In genomic region chr6:48396008-48396595, GRCm38 (mm10) we compare ENCODE assay signal across 8 mouse cellular contexts. TPM values are rescaled to one million over a fixed set of nuclear protein-coding genes. Genes with fewer than 3 reads are reported as not detected.
DNase-seq lines count a peak whose midpoint lies in the region; ATAC-seq and TF ChIP-seq lines count a peak whose summit lies in the region.

No protein-coding gene starts in this region.

- WGBS in embryonic facial prominence, embryonic 13.5 days = 28% methylated on average over 15 of the region's 15 CpGs
- 25% methylated on average over 15 of the region's 15 CpGs for WGBS in intestine, postnatal 0 days
- 33% methylated on average over 15 of the region's 15 CpGs for WGBS in neural tube, embryonic 15.5 days

- peak overlapping the region; percentile 72 for H3K4me3 ChIP-seq in erythroblast, embryonic 14.5 days (replicated peaks)
- H3K4me3 ChIP-seq in embryonic facial prominence, embryonic 13.5 days = peak overlapping the region; percentile 84
- peak overlapping the region; percentile 79 for H3K4me3 ChIP-seq in intestine, postnatal 0 days (ENCODE audit: low read depth, low read length)
- H3K4me3 ChIP-seq in neural tube, embryonic 15.5 days (replicated peaks) = peak overlapping the region; percentile 80

- peak overlapping the region; percentile 76 for H3K27ac ChIP-seq in embryonic facial prominence, embryonic 13.5 days
- H3K27ac ChIP-seq in intestine, postnatal 0 days (ENCODE audit: low read depth, low read length) = peak overlapping the region; percentile 83
- peak overlapping the region; percentile 87 for H3K27ac ChIP-seq in neural tube, embryonic 15.5 days (replicated peaks)

- peak overlapping the region; percentile 92 for H3K9ac ChIP-seq in embryonic facial prominence, embryonic 13.5 days
- peak overlapping the region; percentile 92 for H3K9ac ChIP-seq in intestine, postnatal 0 days (ENCODE audit: low read depth, low read length)
- H3K9ac ChIP-seq in neural tube, embryonic 15.5 days (replicated peaks) = peak overlapping the region; percentile 85

- peak; percentile 58 for DNase-seq in A20 (ENCODE audit: low read depth, low spot score)
- DNase-seq in gastrocnemius, postnatal 10 days = no peak
- DNase-seq in adrenal gland, postnatal 25 days = no peak

- ATAC-seq in erythroblast, adult 5-6 weeks (replicated peaks; ENCODE audit: low FRiP score, poor library complexity, severe bottlenecking) = no peak
- no peak for ATAC-seq in embryonic facial prominence, embryonic 13.5 days (ENCODE audit: insufficient number of reproducible peaks, insufficient read depth, low FRiP score, low TSS enrichment, low read depth)
- no peak for ATAC-seq in intestine, postnatal 0 days
- ATAC-seq in neural tube, embryonic 15.5 days (ENCODE audit: low FRiP score) = no peak

- no peaks in the 10 kb centered on the region for H3K27me3 ChIP-seq in erythroblast, embryonic 14.5 days (ENCODE audit: control insufficient read depth)
- H3K27me3 ChIP-seq in embryonic facial prominence, embryonic 13.5 days = no peaks in the 10 kb centered on the region
- H3K27me3 ChIP-seq in intestine, postnatal 0 days (replicated peaks; ENCODE audit: control insufficient read depth, insufficient read depth, low read length) = no peaks in the 10 kb centered on the region
- no peaks in the 10 kb centered on the region; the same call in 1 of the 2 replicates for H3K27me3 ChIP-seq in neural tube, embryonic 15.5 days (replicated peaks)

- peak overlapping the region; percentile 79 for H3K4me2 ChIP-seq in embryonic facial prominence, embryonic 13.5 days
- H3K4me2 ChIP-seq in intestine, postnatal 0 days (replicated peaks; ENCODE audit: low read depth) = peak overlapping the region; percentile 90
- H3K4me2 ChIP-seq in neural tube, embryonic 15.5 days = peak overlapping the region; percentile 65

- H3K36me3 ChIP-seq in erythroblast, embryonic 14.5 days (ENCODE audit: control insufficient read depth) = no peaks in the 10 kb centered on the region
- H3K36me3 ChIP-seq in embryonic facial prominence, embryonic 13.5 days = no peaks in the 10 kb centered on the region
- H3K36me3 ChIP-seq in intestine, postnatal 0 days (ENCODE audit: control insufficient read depth, insufficient read depth) = no peaks in the 10 kb centered on the region
- H3K36me3 ChIP-seq in neural tube, embryonic 15.5 days = no peaks in the 10 kb centered on the region

- TF ChIP-seq CTCF in intestine, postnatal 0 days (IDR thresholded peaks at IDR 0.05; ENCODE audit: low read depth) = no peak

- no peaks in the 10 kb centered on the region for H3K9me3 ChIP-seq in erythroblast, embryonic 14.5 days (ENCODE audit: control insufficient read depth, low read length)
- H3K9me3 ChIP-seq in embryonic facial prominence, embryonic 13.5 days = no peaks in the 10 kb centered on the region
- H3K9me3 ChIP-seq in intestine, postnatal 0 days (ENCODE audit: control insufficient read depth) = no peaks in the 10 kb centered on the region
- H3K9me3 ChIP-seq in neural tube, embryonic 15.5 days (replicated peaks) = no peaks in the 10 kb centered on the region

- H3K4me1 ChIP-seq in erythroblast, embryonic 14.5 days (ENCODE audit: control insufficient read depth) = peaks cover 10% of the 10 kb centered on the region
- peaks cover 22% of the 10 kb centered on the region for H3K4me1 ChIP-seq in embryonic facial prominence, embryonic 13.5 days
- peaks cover 6% of the 10 kb centered on the region for H3K4me1 ChIP-seq in intestine, postnatal 0 days (replicated peaks; ENCODE audit: control insufficient read depth, insufficient read depth, low read length)
- peaks cover 40% of the 10 kb centered on the region for H3K4me1 ChIP-seq in neural tube, embryonic 15.5 days

RNA-seq across cellular contexts. Expression of gene Krba1, which starts 0.7 kb away (rescaled TPM):
- 0.06 and 0.11 TPM in 2 replicates for polyA plus RNA-seq in erythroblast, embryonic 14.5 days (2012)
- 0.84 TPM in 1 of 2 replicates, not detected in the other for total RNA-seq in erythroblast, adult 5-6 weeks (2015; ENCODE audit: low replicate concordance)
- total RNA-seq in erythroblast, adult 5-6 weeks (2017; ENCODE audit: low replicate concordance) = 0.43 and 0.70 TPM in 2 replicates
- 25.8 and 28.0 TPM in 2 replicates for polyA plus RNA-seq in embryonic facial prominence, embryonic 13.5 days (2015; fragmentation: Nextera tagmentation; extraction: Ambion mirVana)
- 20.0 and 20.1 TPM in 2 replicates for polyA plus RNA-seq in intestine, postnatal 0 days (2015; fragmentation: Nextera tagmentation; extraction: Ambion mirVana)
- 23.5 and 25.0 TPM in 2 replicates for polyA plus RNA-seq in neural tube, embryonic 15.5 days (2015; fragmentation: Nextera tagmentation; extraction: Ambion mirVana)
- total RNA-seq in gastrocnemius, postnatal 10 days (2021) = 10 to 100 TPM; 12.3 to 16.1 TPM
- total RNA-seq in adrenal gland, postnatal 25 days (2021) = 45.9 and 64.1 TPM in 2 replicates

RNA-seq across cellular contexts. Expression of gene Zfp467, which starts 49.5 kb away (rescaled TPM):
- polyA plus RNA-seq in erythroblast, embryonic 14.5 days (2012) = 0.07 TPM in 2 replicates
- 1.9 and 7.3 TPM in 2 replicates for total RNA-seq in erythroblast, adult 5-6 weeks (2015; ENCODE audit: low replicate concordance)
- total RNA-seq in erythroblast, adult 5-6 weeks (2017; ENCODE audit: low replicate concordance) = not detected in 2 replicates
- 30.2 and 31.6 TPM in 2 replicates for polyA plus RNA-seq in embryonic facial prominence, embryonic 13.5 days (2015; fragmentation: Nextera tagmentation; extraction: Ambion mirVana)
- 18.9 and 19.3 TPM in 2 replicates for polyA plus RNA-seq in intestine, postnatal 0 days (2015; fragmentation: Nextera tagmentation; extraction: Ambion mirVana)
- polyA plus RNA-seq in neural tube, embryonic 15.5 days (2015; fragmentation: Nextera tagmentation; extraction: Ambion mirVana) = 27.6 and 33.6 TPM in 2 replicates
- total RNA-seq in gastrocnemius, postnatal 10 days (2021) = 10 to 100 TPM; 17.6 to 20.1 TPM
- 51.0 and 72.4 TPM in 2 replicates for total RNA-seq in adrenal gland, postnatal 25 days (2021)

RNA-seq across cellular contexts. Expression of gene Sspo, which starts 51.9 kb away (rescaled TPM):
- not detected in 2 replicates for polyA plus RNA-seq in erythroblast, embryonic 14.5 days (2012)
- not detected in 2 replicates for total RNA-seq in erythroblast, adult 5-6 weeks (2015; ENCODE audit: low replicate concordance)
- not detected in 2 replicates for total RNA-seq in erythroblast, adult 5-6 weeks (2017; ENCODE audit: low replicate concordance)
- 0.25 and 0.46 TPM in 2 replicates for polyA plus RNA-seq in embryonic facial prominence, embryonic 13.5 days (2015; fragmentation: Nextera tagmentation; extraction: Ambion mirVana)
- 0.61 and 0.74 TPM in 2 replicates for polyA plus RNA-seq in intestine, postnatal 0 days (2015; fragmentation: Nextera tagmentation; extraction: Ambion mirVana)
- polyA plus RNA-seq in neural tube, embryonic 15.5 days (2015; fragmentation: Nextera tagmentation; extraction: Ambion mirVana) = 0.34 and 0.54 TPM in 2 replicates
- total RNA-seq in gastrocnemius, postnatal 10 days (2021) = under 1 TPM; 0.16 to 0.27 TPM
- 3.5 and 5.1 TPM in 2 replicates for total RNA-seq in adrenal gland, postnatal 25 days (2021)

Comparison
In these comparisons a context has a peak if more than half of its experiments do, and no peak if none do; other contexts are left out.
1. RNA of gene Krba1, which starts 0.7 kb away (polyA plus RNA-seq): 25.8 to 28.0 TPM in embryonic facial prominence, embryonic 13.5 days, 23.5 to 25.0 TPM in neural tube, embryonic 15.5 days and 20.0 to 20.1 TPM in intestine, postnatal 0 days; 0.06 to 0.11 TPM in erythroblast, embryonic 14.5 days; every median in the first group is over 10 times any median in the second.
2. RNA of gene Zfp467, which starts 49.5 kb away (polyA plus RNA-seq): 30.2 to 31.6 TPM in embryonic facial prominence, embryonic 13.5 days, 27.6 to 33.6 TPM in neural tube, embryonic 15.5 days and 18.9 to 19.3 TPM in intestine, postnatal 0 days; 0.07 TPM in erythroblast, embryonic 14.5 days; every median in the first group is over 10 times any median in the second.
3. Peak in every context shown above with its lines, with median percentiles within 50 percentile points of each other: H3K4me3 ChIP-seq, H3K27ac ChIP-seq, H3K4me2 ChIP-seq and H3K9ac ChIP-seq.